Mouse (Mus musculus) c-Kit-positive CD71-negative TER-119-negative erythroid progenitor cells, embryonic 14.5 days (primary cell): ENCODE results near the gene Gm20388.

Experiments
- DNase-seq: peaks from one replicate; pipeline ENCODE4 v3.0.0-alpha.2; 2013; ENCODE audit warnings: low read depth

Gene Gm20388

GRCm38 (mm10) chr8:120124261-120124660, 213.6 kb downstream of the Gm20388 start:
- no peak for DNase-seq

- no peak for DNase-seq
These were observed 214.3 kb downstream of the Gm20388 start for GRCm38 (mm10) chr8:120124836-120125389.

- no peak for DNase-seq
These were observed 215.9 kb downstream of the Gm20388 start for GRCm38 (mm10) chr8:120126357-120127161.

- DNase-seq, result no peak
These were observed 218.9 kb downstream of the Gm20388 start for GRCm38 (mm10) chr8:120129547-120129946.

GRCm38 (mm10) chr8:120131158-120131557, 220.5 kb downstream of the Gm20388 start:
- no peak for DNase-seq

- DNase-seq, result no peak
These were observed 222.5 kb downstream of the Gm20388 start for GRCm38 (mm10) chr8:120133169-120133568.

- DNase-seq, result no peak
These were observed 225.0 kb downstream of the Gm20388 start for GRCm38 (mm10) chr8:120135687-120136086.

GRCm38 (mm10) chr8:120136618-120137017, 226.0 kb downstream of the Gm20388 start:
- DNase-seq, result no peak

- DNase-seq, result no peak
These were observed 228.3 kb downstream of the Gm20388 start for GRCm38 (mm10) chr8:120138958-120139357.

GRCm38 (mm10) chr8:120140769-120141168, 230.1 kb downstream of the Gm20388 start:
- no peak for DNase-seq

- DNase-seq, result no peak
These were observed 233.4 kb downstream of the Gm20388 start for GRCm38 (mm10) chr8:120143911-120144651.

- DNase-seq, result no peak
These were observed 234.1 kb downstream of the Gm20388 start for GRCm38 (mm10) chr8:120144652-120145301.

GRCm38 (mm10) chr8:120146051-120146450, 235.4 kb downstream of the Gm20388 start:
- DNase-seq, result no peak

- no peak for DNase-seq
These were observed 239.4 kb downstream of the Gm20388 start for GRCm38 (mm10) chr8:120150028-120150427.

- DNase-seq, result no peak
These were observed 240.5 kb downstream of the Gm20388 start for GRCm38 (mm10) chr8:120151151-120151550.

- DNase-seq, result peak; percentile 42
These were observed 242.0 kb downstream of the Gm20388 start for GRCm38 (mm10) chr8:120152636-120153035.

GRCm38 (mm10) chr8:120160366-120160765, 249.7 kb downstream of the Gm20388 start:
- no peak for DNase-seq

- DNase-seq, result no peak
These were observed 251.2 kb downstream of the Gm20388 start for GRCm38 (mm10) chr8:120161658-120162403.

GRCm38 (mm10) chr8:120162404-120162752, 251.7 kb downstream of the Gm20388 start:
- no peak for DNase-seq

- no peak for DNase-seq
These were observed 252.7 kb downstream of the Gm20388 start for GRCm38 (mm10) chr8:120163376-120163775.

- DNase-seq, result no peak
These were observed 253.4 kb downstream of the Gm20388 start for GRCm38 (mm10) chr8:120164026-120164425.

- DNase-seq, result no peak
These were observed 256.5 kb downstream of the Gm20388 start for GRCm38 (mm10) chr8:120167136-120167535.
